Mouse (Mus musculus): ENCODE data around the gene Hebp2.
"Not testable (repeated sequence)": the region's sequence is repeated elsewhere in the genome, so short reads cannot be mapped to it uniquely, and the experiment has no call there.

Gene Hebp2

DNA sequence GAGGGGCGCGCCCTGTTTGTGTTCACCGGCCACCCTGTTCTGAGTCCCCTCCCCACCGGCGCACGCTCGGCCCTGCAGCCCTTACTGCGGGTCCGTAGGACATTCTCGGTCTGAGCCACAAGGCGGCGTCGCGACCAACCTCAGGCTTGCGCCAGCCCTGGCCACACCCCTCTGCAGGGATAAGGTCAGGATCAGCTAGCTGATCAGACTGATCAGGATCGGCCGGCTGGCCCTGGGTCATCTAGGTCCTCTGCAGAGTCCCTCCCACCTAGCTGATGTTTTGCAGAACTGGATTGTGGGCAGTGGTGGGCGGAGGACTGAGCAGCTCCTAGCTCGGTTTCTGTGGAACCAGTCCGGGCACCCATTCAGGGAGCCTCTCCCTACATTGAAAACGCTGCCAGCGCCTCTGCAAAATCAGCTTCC lies at the start of gene Hebp2:
Gene Hebp2 (minus strand): TSS at position 264 of the 423 bp plus-strand sequence.
- peak; percentile 88 to 89 for DNase-seq

- DNase-seq = no peak
Observed at GRCm38 (mm10) chr10:18589455-18589854, 43.6 kb upstream of the Hebp2 start.

- no peak for DNase-seq
Observed at GRCm38 (mm10) chr10:18584188-18584587, 38.3 kb upstream of the Hebp2 start.

- DNase-seq = peak; percentile 17 to 32
Observed at GRCm38 (mm10) chr10:18572581-18572980, 26.7 kb upstream of the Hebp2 start.

DNA sequence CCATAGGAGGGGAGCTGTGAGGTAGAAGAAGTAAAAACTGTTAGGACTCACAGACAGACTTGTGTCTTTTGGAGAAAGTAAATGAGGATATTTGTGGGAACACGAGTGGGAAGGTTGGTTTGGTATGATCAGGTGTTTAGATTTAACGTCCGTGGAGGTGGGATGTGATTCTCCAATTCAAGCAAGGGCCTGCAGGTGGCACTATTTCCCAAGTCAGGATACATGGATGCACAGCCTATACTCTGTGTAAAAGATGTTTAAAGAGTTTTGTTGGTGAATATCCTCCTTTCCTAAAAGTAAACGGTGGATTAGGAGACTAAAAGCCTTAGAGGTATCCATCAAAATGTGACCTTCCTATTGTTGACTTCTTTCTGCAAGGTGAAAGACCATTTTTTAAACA lies 17.1 kb upstream of the Hebp2 start:
- DNase-seq = peak; percentile 81 to 84

DNA sequence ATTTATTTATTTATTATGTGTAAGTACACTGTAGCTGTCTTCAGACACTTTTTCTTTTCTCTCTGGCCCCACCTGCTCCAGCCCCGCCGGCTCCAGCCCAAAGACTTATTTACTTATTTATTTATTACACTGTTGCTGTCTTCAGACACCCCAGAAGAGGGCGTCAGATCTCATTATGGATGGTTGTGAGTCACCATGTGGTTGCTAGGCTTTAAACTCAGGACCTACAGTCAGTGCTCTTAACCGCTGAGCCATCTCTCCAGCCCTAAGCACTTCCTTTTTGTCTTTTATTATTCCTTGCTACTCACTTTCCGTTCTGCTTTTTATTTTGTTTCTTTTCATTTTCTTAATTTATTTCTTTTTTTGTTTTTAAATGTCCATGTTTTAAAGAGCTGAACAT lies 15.6 kb upstream of the Hebp2 start:
- no peak for DNase-seq

DNA sequence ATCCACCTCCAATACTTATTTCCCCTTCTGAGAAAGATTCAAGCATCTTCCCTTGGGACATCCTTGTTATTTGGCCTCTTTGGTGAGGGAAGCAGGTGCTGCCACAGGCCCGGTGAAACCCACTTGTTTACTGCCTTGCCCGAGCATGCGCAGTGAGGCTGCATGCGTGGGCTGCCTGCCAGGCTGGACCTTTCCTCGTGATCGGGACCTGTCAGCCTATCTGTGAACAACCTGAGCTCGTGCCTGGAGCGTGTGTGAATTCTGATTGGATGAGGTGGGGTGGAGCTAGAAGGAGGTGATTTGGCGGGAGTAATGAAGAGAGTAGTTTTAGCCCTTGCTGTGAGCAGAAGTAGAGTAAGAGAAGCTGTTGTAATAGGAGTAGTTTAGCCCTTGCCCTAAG lies 13.2 kb upstream of the Hebp2 start:
- DNase-seq = not testable (repeated sequence)

GRCm38 (mm10) chr10:18549321-18550216 lies 3.7 kb upstream of the Hebp2 start:
- DNase-seq = peak; percentile 52 to 55

- DNase-seq = peak in 1 of 2 experiments; percentile 60
Observed at GRCm38 (mm10) chr10:18547381-18547780, 1.5 kb upstream of the Hebp2 start.

GRCm38 (mm10) chr10:18545309-18545708 lies 567 bp downstream of the Hebp2 start:
- no peak for DNase-seq

DNA sequence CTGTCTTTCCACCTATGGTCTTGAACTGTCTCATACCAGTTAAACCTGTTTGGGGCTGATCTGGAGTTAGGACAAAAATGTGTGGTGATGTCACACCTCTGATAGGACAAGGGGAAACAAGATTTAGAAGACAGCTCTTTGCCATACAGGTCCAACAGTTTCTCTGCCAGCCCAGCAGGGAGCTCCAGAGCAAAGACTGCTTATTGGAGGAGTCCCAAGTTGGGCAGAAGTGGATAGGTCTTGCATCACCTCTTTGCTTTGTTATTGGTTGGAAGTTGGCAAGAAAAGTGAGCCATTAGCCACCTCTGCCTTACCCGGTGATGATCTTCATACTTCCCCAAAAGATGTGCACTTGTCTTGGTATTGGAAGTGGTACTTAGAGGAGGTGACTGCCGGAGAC lies 9.0 kb downstream of the Hebp2 start:
- DNase-seq = no peak

GRCm38 (mm10) chr10:18532293-18532692 lies 13.6 kb downstream of the Hebp2 start:
- DNase-seq = no peak

GRCm38 (mm10) chr10:18530161-18530560 lies 15.7 kb downstream of the Hebp2 start:
- no peak for DNase-seq

DNA sequence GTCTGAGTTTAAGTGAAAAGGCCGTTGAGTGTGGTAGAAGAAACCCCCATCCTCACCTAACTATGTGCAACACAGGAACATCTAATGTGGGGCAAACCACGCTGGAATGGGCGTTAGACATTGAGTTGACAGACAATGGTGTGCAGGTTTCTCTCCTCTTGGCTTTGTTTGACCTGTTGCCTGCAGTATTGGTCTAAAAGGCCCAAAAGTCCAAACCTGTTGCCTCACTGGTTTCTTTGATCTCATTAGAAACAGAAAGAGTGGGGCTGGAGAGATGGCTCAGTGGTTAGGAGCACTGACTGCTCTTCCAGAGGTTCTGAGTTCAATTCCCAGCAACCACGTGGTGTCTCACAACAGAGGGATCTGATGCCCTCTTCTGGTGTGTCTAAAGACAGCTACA lies 16.7 kb downstream of the Hebp2 start:
- DNase-seq = no peak

DNA sequence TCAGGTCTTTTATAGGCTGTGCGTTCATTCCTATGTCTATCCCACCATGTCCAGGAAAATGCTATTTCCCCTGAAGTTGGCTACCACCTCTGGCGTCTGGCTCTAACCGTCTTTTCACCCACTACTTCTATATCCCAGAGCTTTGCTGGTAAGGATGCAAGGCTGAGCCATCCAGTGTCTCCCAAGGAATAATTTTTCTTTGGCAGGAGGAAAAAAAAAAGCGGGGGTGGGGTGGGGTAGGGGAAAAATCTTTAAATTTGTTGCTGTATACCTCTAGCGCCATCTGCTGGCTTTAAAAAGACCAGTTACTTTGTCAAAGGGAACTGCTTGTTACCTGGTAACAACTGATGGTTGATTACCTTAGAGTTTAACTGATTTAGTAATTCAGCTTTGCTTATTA lies 17.4 kb downstream of the Hebp2 start:
- peak; percentile 67 to 83 for DNase-seq

DNA sequence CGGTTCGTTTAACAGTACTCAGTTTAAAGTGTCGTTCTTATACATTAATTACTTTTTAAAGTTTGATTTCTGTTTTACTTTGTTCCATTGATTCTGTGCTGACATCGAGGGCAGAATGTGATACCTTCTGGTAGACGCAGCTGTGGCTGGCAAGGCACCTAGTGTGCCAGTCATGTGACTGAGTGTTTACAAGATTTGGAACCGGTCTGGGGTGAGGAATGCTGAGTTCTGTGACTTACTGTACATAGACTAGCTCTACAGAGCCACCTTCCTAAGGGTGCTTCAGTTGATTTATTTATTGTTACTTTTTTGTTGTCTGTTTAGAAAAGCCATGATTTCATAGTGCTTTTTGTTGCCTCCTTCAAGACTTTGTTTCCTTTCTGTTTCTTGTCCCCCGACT lies 18.1 kb downstream of the Hebp2 start:
- DNase-seq = peak; percentile 39 to 47

DNA sequence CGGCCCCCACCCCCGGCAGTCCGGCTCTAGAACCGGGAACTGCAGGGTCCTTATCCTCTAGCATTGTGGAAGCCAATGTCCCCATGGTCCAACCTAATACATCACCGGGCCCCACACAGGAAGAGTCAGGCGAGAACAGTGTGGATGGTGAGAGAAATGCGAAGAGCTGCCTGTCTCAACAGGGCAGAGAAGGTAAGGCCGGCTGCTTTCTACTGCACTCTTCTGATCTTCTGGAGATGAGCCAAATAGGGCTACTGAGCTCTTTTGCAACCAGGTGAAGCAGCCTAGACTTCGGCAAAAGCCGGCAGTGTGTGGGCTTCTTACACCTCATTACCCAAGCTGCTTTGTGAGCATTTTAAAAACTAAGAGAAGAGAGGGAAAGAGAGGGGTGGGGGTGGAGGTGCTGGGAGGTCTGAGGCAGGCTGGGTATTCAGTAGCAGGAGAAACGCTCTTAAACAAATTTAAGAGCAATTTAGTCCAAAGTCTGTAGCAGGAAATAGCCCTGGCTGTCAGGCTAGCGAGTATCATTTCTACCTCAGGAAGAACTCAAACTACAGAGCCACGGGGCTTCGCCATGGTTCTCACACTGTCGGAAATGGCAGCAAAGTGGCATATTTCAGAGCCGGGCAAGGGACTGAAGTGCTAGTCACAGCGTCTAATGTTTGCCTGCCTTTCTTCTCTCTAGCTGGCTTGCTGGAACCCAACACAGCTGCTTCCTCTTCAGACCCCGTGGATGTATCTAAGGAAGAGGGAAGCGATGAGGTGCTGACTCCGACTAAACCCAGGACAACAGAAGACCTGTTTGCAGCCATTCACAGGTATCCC lies 18.8 kb downstream of the Hebp2 start:
- DNase-seq = peak; percentile 27 to 40

DNA sequence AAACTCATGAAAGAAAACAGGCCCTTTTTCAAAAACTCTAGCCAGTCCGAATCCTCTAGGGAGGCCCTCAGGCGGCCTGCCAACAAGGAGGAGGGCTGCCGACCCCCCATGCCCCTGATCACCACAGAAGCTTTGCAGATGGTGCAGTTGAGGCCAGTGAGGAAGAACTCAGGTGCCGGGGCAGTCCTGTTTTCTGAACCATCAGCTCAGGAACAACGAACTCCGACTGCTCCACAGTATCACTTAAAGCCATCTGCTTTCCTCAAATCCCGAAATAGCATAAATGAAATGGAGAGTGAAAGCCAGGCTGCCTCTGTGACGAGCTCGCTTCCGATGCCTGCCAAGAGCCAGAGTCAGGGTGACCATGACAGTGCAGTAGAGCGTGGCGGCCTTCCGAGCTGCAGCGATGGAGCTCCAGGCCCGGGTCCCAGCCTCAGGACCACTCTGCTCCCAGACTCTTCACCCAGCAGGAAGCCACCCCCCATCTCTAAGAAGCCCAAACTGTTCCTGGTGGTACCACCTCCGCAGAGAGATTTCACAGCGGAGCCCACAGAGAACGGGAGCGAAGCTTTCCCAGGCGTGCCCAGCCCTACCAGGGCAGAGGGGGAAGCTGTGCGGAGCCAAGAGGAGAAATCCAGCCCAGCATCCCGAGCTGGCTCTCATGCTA lies 19.6 kb downstream of the Hebp2 start:
- peak; percentile 91 to 92 for DNase-seq

- peak; percentile 73 to 74 for DNase-seq
Observed at GRCm38 (mm10) chr10:18525726-18526125, 20.1 kb downstream of the Hebp2 start.

DNA sequence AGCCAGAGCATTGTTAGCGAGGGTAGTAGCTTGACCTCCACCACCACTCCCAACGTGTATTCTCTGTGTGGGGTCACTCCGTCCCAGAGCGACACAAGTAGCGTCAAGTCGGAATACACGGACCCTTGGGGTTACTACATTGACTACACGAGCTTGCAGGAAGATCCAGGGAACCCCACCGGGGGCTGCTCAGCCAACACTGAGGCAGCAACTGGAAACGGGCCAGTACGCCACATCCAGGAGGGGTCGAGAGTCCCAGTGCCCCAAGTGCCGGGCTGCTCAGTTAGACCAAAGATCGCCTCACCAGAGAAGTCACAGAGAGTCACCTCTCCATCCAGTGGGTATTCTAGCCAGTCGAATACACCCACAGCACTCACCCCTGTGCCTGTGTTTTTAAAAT lies 20.6 kb downstream of the Hebp2 start:
- DNase-seq = peak; percentile 56 to 60

DNA sequence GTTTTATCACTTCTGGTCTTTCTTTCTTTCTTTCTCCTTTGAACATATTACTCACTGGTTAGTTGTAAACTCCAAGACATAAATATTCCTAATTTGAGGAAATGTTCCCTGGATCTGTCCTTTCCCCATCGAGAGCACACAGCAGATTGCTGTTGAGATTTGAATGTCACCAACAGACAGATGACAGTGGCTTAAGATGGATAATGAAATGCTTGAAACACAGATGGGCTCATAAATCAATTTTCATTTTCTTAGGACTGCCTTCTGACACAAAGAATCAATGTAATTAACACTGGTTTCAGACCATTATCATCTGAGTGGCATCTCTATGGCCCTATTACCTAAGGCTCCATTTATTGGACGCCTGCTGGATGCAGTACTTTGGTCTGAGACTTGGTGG lies 23.3 kb downstream of the Hebp2 start:
- DNase-seq = no peak

- no peak for DNase-seq
Observed at GRCm38 (mm10) chr10:18511496-18511895, 34.4 kb downstream of the Hebp2 start.

DNA sequence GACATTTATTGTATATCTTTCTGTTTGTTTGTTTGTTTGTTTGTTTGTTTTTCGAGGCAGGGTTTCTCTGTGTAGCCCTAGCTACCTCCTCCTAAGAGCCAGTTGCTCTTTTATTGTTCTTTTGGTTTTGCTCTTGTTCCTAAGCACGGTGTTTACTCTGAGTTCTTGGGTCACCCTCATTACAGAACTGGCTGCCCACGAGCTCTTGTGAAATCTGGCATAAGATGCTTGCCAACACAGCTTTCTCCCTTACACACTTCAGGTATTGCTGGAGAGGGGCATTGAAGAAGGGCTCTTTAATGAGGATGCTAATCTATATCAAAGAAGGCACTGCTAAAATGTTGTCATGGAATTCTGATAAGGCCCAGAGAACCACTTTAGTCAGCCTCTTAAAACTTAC lies 35.2 kb downstream of the Hebp2 start:
- no peak for DNase-seq

Measured in cerebellum, postnatal 10 days (tissue).